Mouse (Mus musculus) midbrain, postnatal 0 days (tissue): ENCODE measurements around the gene Stk10. TPM values are rescaled to one million over a fixed set of nuclear protein-coding genes. Genes with fewer than 3 reads are reported as not detected.

Source experiments
- ATAC-seq: fragments of 200-750 bp; cut with Nextera tagmentation; 2 replicates; pipeline ENCODE4 v1.8.0; 2017; ENCODE audit warnings: moderate number of reproducible peaks, mild to moderate bottlenecking, moderate TSS enrichment, moderate library complexity; ENCODE audit not compliant: low FRiP score
- DNase-seq: peaks from one replicate; pipeline ENCODE4 v3.0.0-alpha.2; 2015; ENCODE audit warnings: low spot score
- H3K27ac ChIP-seq: fragments of 300-500 bp; sonication (generic); 2 replicates; pipeline ENCODE4 v1.5.1; 2014; ENCODE audit warnings: low read depth, mild to moderate bottlenecking, low read length, mixed read lengths
- H3K27me3 ChIP-seq: fragments of 300-500 bp; sonication (generic); 2 replicates; pipeline ENCODE4 v1.6.1; 2014; ENCODE audit warnings: low read length, control low read depth, mixed read lengths; ENCODE audit not compliant: insufficient read depth
- H3K36me3 ChIP-seq: fragments of 300-500 bp; sonication (generic); 2 replicates; pipeline ENCODE4 v1.6.1; 2014; ENCODE audit warnings: low read length, control low read depth, mixed read lengths; ENCODE audit not compliant: insufficient read depth
- H3K4me1 ChIP-seq: fragments of 300-500 bp; sonication (generic); 2 replicates; pipeline ENCODE4 v1.6.1; 2014; ENCODE audit warnings: mild to moderate bottlenecking, control low read depth, antibody characterized with exemption, low read length, mixed read lengths; ENCODE audit not compliant: insufficient read depth
- H3K4me2 ChIP-seq: fragments of 300-500 bp; sonication (generic); 2 replicates; pipeline ENCODE4 v1.6.1; 2014; ENCODE audit warnings: low read depth, mild to moderate bottlenecking, low read length, mixed read lengths; ENCODE audit not compliant: poor library complexity, severe bottlenecking
- H3K4me3 ChIP-seq: fragments of 300-500 bp; sonication (generic); 2 replicates; pipeline ENCODE4 v1.5.1; 2014; ENCODE audit warnings: low read depth, mild to moderate bottlenecking, low read length, moderate library complexity
- H3K9ac ChIP-seq: fragments of 300-500 bp; sonication (generic); replicated peaks from 2 replicates; pipeline ENCODE4 v1.6.1; 2014; ENCODE audit warnings: mild to moderate bottlenecking, low read length, moderate library complexity, mixed read lengths; ENCODE audit not compliant: poor library complexity, severe bottlenecking
- H3K9me3 ChIP-seq: fragments of 300-500 bp; sonication (generic); 2 replicates; pipeline ENCODE4 v1.6.1; 2016; ENCODE audit warnings: low read length, control low read depth
- CTCF ChIP-seq: IDR thresholded peaks from 2 replicates; pipeline ENCODE4 v1.5.1; 2016; ENCODE audit warnings: antibody characterized with exemption, mild to moderate bottlenecking
- WGBS: fragments of 180-500 bp; shearing (Covaris S2); extraction: QIAGEN DNeasy Blood & Tissue Kit; methylation state at CpG from one replicate; pipeline ENCODE4 v1.1.7; 2014; 5-methylcytosine and 5-hydroxymethylcytosine counted together
- polyA plus RNA-seq: library from polyadenylated mRNA; unstranded; fragments of >200 nt; fragmentation: Nextera tagmentation; extraction: Ambion mirVana; gene quantifications from 2 replicates; pipeline ENCODE4 v1.2.1, GENCODE M21; 2015
- total RNA-seq: library from RNA; depleted of rRNA; stranded (reverse); fragments of >200 nt; gene quantifications from 2 replicates; pipeline ENCODE4 v1.2.3, GENCODE M21; 2014

The Stk10 gene
- total and polyA plus RNA-seq, 2 experiments from 2014 or later: 0.99 to 9.4 TPM

DNA sequence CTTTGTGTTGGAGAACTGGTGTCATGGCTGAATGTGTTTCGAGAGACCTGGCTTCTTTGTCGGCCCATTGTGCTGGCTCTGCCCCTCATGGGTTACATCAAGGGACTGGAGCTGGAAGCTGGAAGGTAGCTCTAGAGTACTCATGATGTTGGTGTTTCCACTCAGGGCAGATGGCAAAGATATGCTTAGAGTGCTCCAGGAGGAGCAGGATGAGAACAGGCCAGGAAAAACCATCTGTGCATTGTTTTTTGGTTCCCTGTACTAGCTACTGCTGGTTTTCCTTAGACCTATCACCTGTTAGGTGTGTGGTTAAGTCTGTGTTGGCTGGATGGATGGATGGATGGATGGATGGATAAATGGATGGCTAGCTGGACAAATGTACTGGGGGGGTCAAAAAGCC is 40.6 kb downstream of the Stk10 start:
- no peak overlapping the region for H3K9ac ChIP-seq
- no peak overlapping the region for H3K4me3 ChIP-seq
- no peaks in the 10 kb centered on the region for H3K27me3 ChIP-seq
- H3K36me3 ChIP-seq: no peaks in the 10 kb centered on the region
- no peaks in the 10 kb centered on the region for H3K4me1 ChIP-seq
- H3K27ac ChIP-seq: no peak overlapping the region
- WGBS: 92% methylated on average over 2 of the region's 2 CpGs
- ATAC-seq (no peak), DNase-seq (no peak)
- no peaks in the 10 kb centered on the region; the same call in 1 of the 2 replicates for H3K9me3 ChIP-seq
- TF ChIP-seq CTCF: no peak
- H3K4me2 ChIP-seq: no peak overlapping the region

- Histone ChIP-seq H3K4me3 (no peak overlapping the region), H3K4me2 (no peak overlapping the region), H3K9me3 (no peaks in the 10 kb centered on the region), H3K4me1 (no peaks in the 10 kb centered on the region), H3K9ac (no peak overlapping the region), H3K27me3 (no peaks in the 10 kb centered on the region), H3K27ac (no peak overlapping the region), H3K36me3 (no peaks in the 10 kb centered on the region)
- no peak for TF ChIP-seq CTCF
- DNase-seq: no peak
- 76% methylated on average over 6 of the region's 6 CpGs for WGBS
- ATAC-seq: no peak
Observed at GRCm38 (mm10) chr11:32575964-32576759, 43.1 kb downstream of the Stk10 start.

- Histone ChIP-seq H3K36me3 (no peaks in the 10 kb centered on the region), H3K27ac (no peak overlapping the region), H3K4me3 (no peak overlapping the region), H3K4me1 (no peaks in the 10 kb centered on the region), H3K4me2 (no peak overlapping the region), H3K27me3 (no peaks in the 10 kb centered on the region), H3K9ac (no peak overlapping the region), H3K9me3 (no peaks in the 10 kb centered on the region)
- no peak for TF ChIP-seq CTCF
- ATAC-seq (no peak), DNase-seq (no peak)
- 67% methylated on average over 5 of the region's 5 CpGs for WGBS
Observed at GRCm38 (mm10) chr11:32576760-32577050, 43.6 kb downstream of the Stk10 start.

DNA sequence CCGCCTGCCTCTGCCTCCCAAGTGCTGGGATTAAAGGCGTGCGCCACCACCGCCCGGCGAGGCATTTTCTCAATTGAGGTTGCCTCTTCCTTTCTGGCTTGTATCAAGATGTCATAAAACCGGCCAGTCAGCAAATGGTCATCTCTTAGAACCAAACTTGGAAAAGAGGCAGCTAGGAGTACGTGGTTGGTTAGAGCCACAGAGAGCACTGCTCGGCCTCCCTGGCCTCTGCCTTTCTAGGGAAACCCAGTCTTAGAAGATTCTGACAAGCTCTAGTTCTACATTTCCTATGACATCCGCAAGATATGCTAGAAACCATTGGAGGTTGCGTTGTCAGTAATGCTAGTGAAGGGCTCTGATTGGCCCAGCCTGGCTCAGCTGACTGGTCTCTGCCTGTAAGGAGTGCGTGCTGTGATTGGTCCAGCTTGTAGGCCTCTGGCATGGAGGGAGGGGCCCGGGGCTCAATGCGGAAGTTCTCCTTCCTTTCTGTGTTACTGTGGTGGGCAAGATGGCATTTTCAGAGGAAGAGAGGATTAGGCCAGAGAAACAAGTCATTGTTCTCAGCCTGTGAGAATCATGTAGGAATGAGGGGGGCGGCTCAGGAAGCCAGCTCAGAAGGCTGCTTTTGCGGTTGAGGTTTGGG is 47.3 kb downstream of the Stk10 start:
- no peak for TF ChIP-seq CTCF
- H3K27ac ChIP-seq: no peak overlapping the region
- H3K4me3 ChIP-seq: no peak overlapping the region
- H3K27me3 ChIP-seq: no peaks in the 10 kb centered on the region
- no peak overlapping the region for H3K9ac ChIP-seq
- H3K4me2 ChIP-seq: no peak overlapping the region
- H3K4me1 ChIP-seq: no peaks in the 10 kb centered on the region
- no peaks in the 10 kb centered on the region for H3K9me3 ChIP-seq
- 78% methylated on average over 16 of the region's 16 CpGs for WGBS
- H3K36me3 ChIP-seq: no peaks in the 10 kb centered on the region
- DNase-seq (no peak), ATAC-seq (peak; percentile 88)

GRCm38 (mm10) chr11:32581031-32581430 is 47.9 kb downstream of the Stk10 start:
- WGBS: 50% methylated on average over 2 of the region's 2 CpGs
- Histone ChIP-seq H3K4me3 (no peak overlapping the region), H3K9me3 (no peaks in the 10 kb centered on the region), H3K4me2 (no peak overlapping the region), H3K36me3 (no peaks in the 10 kb centered on the region), H3K27ac (no peak overlapping the region), H3K9ac (no peak overlapping the region), H3K27me3 (no peaks in the 10 kb centered on the region), H3K4me1 (no peaks in the 10 kb centered on the region)
- no peak for TF ChIP-seq CTCF
- DNase-seq (no peak), ATAC-seq (peak; percentile 11; the same call in 1 of the 2 replicates)

DNA sequence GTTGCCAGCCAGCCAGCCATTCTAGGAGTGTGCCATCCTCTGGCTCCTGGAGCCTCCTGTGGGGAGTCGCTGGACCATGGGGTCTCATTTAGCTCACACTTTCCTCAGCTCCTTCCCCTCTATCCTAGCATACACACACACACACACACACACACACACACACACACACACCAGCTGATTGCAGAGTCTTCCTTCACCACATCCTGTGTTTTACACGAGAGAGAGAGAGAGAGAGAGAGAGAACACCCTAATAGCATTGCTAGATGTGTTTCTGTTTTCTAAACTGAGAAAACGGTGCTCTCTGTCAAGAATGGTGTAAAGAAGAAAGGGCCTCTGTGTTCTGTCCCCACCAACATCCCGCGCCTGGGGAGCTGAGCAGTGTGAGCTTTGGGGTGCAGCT is 49.7 kb downstream of the Stk10 start:
- Histone ChIP-seq H3K27ac (no peak overlapping the region), H3K4me3 (no peak overlapping the region), H3K36me3 (no peaks in the 10 kb centered on the region), H3K9ac (no peak overlapping the region), H3K4me2 (no peak overlapping the region), H3K9me3 (no peaks in the 10 kb centered on the region), H3K4me1 (no peaks in the 10 kb centered on the region), H3K27me3 (no peaks in the 10 kb centered on the region)
- no peak for TF ChIP-seq CTCF
- DNase-seq (no peak), ATAC-seq (no peak)
- 65% methylated on average over 5 of the region's 5 CpGs for WGBS
